Mouse (Mus musculus) frontal cortex, postnatal 25 days (tissue): Measurements from ENCODE around the gene Wfdc8.

Experiments
- DNase-seq, 2 experiments: peaks; one replicate each; pipeline ENCODE4 v3.0.0; 2022; ENCODE audit warnings: low spot score in 2 of 2

Wfdc8 gene

GRCm38 (mm10) chr2:164562391-164563188 is 50.8 kb downstream of the Wfdc8 start, which contains the start of gene Wfdc2:
Gene Wfdc2 (plus strand): TSS chr2:164562413.
- no peak for DNase-seq

- DNase-seq = no peak
Measured at GRCm38 (mm10) chr2:164560106-164560505, 53.3 kb downstream of the Wfdc8 start.

- DNase-seq = no peak
Measured at GRCm38 (mm10) chr2:164558991-164559645, 54.3 kb downstream of the Wfdc8 start.

GRCm38 (mm10) chr2:164558426-164558825 is 55.0 kb downstream of the Wfdc8 start:
- DNase-seq = no peak

- no peak for DNase-seq
Measured at GRCm38 (mm10) chr2:164551502-164551901, 61.9 kb downstream of the Wfdc8 start.

GRCm38 (mm10) chr2:164550895-164551269 is 62.5 kb downstream of the Wfdc8 start:
- DNase-seq = no peak

- DNase-seq = peak in 1 of 2 experiments; percentile 20
Measured at GRCm38 (mm10) chr2:164549963-164550894, 63.2 kb downstream of the Wfdc8 start.

- DNase-seq = no peak
Measured at GRCm38 (mm10) chr2:164549338-164549737, 64.1 kb downstream of the Wfdc8 start.
